Mouse (Mus musculus) layer of hippocampus, adult 8-10 months (tissue): ENCODE measurements around the gene Rnf43. TPM values are rescaled to one million over a fixed set of nuclear protein-coding genes. Genes with fewer than 3 reads are reported as not detected.
A peak's percentile ranks its signal among the peaks of the same experiment; 100 is the strongest.

Experiments
- DNase-seq, 2 experiments: peaks; one replicate each; pipeline ENCODE4 v3.0.0; 2022; ENCODE audit warnings: low spot score in 2 of 2
- total RNA-seq, 4 experiments: library from RNA; stranded (reverse); gene quantifications; 2 replicates each; pipeline ENCODE4 v1.2.4; 2022

The Rnf43 gene
- total RNA-seq, 4 experiments from 2014 or later = 2.5 to 5.7 (median 3.6) TPM

DNA sequence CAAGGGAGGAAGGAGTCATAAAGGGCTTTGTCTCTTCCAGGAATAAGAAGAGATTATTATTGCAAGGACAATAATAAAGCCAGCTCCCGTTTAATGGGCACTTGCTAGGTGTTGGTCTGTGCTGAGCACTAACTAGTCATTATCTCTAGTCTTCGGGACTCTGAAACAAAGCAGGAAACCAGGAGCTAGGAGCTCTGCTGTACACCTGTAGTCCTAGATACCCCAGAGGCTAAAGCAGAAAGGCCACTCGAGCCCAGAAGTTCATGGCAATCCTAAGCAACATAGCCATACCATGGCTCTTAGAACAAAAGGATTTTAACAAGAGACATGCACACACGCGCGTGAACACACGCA is 47.7 kb downstream of the Rnf43 start:
- no peak for DNase-seq

DNA sequence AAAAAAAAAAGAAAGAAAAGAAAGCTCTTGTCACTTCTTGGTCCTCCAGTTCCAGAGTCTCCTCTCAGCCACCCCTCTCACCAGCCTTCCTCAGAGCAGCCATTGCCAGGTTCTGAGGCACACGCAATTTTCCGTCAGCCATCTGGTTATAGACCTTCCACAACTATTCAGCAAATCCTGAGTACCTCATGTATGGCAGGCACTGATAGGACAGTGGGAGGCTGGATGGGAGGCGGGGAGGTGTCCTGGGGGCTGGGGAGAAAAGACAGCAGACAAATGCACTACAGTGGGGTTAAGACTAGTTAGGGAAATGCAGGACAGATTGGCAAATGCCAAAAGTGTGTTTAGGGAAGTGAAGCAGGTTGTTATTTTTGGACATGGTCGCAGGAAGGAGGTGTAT is 49.7 kb downstream of the Rnf43 start:
- DNase-seq = no peak

DNA sequence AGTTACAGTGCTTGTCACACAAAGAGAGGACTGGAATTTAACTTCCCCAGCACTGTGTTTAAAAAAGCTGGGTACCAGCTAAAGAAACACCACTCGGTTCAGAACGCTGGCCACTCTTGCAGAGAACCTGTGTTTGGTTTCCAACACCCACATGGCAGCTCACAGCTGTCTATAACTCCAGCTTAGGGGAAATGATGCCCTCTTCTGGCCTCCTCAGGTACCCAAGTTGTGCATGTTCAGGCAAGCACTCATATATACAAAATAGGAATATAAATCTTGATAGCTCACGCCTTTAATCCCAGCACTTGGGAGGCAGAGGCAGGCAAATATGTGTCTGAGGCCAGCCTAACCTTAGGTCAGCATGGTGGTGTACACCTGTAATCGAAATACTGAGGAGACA is 53.5 kb downstream of the Rnf43 start:
- DNase-seq = no peak

DNA sequence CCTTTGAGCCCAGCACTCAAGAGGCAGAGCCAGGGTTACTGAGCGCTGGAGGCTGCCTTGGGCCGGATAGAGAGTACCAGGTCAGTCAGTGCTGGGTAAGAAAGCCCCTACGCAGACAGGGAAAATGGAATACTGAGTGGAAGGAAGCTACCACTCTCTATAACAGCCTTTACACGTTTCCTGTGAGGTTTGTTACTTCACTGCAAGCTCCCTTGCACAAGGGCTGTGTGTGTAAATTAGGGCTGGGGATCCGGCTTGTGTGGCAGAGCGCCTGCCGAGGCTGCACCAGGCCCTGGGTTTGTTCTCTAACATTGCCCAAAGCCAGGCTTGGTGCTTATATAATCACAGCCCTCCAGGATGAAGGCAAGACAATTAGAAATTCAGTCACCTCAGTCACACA is 57.0 kb downstream of the Rnf43 start:
- DNase-seq = no peak

DNA sequence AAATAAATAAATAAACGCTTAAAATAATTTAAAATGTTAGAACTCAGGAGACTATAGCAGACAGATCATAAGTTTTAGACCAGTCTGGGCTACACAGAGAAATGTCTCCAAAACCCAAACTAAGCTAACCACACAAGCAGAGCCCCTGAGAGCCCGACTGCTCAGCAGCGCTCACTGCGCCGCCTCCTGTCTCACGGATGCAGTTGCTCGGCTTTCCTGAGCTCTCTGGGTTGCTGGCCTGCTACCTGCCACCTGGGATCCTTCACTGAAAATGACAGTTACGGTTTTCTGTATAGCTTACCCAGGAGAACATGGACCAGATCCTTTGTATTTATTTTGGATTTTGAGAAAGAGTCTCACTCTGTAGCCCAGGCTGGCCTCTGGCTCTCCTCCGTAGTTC is 57.8 kb downstream of the Rnf43 start:
- DNase-seq = no peak

DNA sequence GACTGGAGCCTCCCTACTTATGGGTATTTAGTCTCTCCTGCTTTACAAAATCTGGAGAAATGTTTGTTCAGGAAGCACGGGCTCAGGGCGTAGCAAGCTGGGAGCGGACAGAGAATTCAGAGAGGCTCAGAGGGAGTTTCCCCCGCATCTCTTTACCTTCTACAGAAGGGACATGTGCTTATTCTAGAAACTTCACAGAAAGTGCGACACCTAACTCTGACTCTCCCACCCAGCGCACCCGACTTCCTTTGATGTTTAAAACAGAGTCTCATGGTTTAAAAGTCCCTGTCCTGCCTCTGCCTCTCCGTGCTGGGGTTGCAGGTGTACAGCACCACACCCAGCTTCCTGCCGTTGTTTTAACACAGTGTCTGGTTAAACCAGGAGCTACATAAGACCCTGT is 58.3 kb downstream of the Rnf43 start:
- DNase-seq = no peak

DNA sequence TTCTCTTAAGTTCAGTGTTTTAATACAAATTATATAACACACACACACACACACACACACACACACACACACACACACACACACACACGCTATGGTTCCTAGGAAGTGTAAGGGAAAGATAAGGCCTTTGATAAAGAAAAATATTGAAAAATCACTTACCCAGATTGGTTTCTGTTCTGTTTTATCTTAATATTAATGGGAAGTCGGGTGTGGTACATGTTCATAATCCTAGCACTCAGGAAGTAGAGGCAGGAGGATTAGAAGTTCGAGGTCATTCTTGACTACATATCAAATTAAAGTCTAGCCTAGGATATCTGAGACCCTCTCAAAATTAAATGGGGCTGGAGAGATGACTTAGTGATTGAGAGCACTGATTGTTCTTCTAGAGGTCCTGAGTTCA is 59.6 kb downstream of the Rnf43 start:
- no peak for DNase-seq

DNA sequence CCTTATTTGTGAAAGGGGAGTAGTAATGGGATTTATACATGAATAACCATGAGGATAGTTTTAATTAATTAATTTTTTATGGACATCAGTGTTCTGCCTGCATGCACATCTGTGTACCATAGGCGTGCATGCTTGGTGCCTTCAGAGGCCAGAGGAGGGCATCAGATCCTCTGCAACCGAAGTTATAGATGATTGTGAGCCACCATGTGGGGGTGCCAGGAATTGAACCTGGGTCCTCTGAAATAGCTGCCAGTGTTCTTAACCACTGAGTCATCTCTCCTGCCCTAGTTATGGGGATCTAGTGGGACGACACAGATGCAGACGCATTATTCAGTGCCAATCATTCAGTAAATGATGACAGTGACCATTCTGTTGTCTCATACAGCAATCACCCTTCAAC is 60.4 kb downstream of the Rnf43 start:
- DNase-seq = no peak

DNA sequence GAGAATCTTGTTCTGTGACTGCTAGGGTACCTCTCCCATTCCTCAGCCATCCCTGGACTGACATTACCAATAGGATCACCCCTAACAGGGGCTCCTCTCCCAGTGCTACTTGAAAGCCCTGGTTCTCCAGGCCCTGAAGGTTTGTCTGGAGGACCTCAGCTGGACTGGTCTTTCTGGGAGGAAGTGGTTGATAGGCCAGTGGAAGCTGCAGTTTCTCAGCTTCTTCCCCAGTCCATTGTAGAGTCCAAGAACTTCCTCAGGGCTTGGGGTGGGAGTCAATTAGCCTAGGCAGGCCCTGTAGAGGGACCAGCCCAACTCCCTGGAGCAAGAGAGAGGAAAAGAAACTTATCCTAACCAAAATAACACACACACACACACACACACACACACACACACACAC is 63.0 kb downstream of the Rnf43 start:
- no peak for DNase-seq

DNA sequence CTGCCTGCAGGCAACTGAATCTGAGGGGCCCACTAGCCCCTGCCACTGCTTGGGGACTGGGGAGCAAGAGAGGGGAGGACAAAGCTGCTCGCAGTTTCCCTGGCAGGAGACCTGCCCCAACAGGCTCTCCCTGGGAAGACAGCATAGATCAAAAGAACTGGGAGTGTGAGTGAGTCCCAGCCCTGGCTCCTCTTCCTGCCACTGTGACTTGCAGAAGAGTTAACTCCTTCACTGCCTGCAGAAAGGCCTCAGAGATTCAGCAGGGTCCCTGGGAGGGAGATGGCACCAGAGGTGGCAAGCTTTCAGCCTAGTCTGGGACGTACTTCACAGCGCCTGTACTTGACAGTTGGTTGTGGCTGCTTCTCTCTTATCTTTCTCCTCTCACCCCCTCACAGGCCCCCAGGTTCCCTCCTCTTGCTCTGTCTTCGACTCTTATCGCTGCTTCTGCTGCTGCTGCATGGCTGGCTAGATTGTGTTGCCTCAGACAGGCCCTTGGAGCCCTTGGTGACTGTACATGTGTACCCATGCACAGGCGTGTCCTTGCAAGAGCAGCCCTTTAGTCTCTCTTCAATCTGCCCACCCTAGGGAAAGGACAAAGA is 63.5 kb downstream of the Rnf43 start:
- DNase-seq = no peak

DNA sequence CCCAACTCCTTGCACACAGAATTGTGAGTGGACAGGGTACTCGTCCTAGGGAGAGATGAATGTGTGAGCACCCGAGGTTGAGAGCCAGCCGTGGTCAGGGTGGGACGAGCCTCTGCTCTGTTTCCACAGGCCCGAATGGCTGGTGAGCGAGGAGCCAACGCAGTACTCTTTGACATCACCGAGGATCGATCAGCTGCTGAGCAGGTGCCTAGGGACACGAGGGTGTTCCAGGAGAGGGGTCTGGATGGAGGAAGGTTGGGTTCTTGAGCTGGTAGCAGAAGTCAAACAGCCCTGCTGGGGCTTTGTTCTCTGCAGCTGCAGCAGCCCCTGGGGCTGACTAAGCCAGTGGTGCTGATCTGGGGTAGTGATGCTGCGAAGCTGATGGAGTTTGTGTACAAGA is 64.5 kb downstream of the Rnf43 start:
- DNase-seq = no peak

DNA sequence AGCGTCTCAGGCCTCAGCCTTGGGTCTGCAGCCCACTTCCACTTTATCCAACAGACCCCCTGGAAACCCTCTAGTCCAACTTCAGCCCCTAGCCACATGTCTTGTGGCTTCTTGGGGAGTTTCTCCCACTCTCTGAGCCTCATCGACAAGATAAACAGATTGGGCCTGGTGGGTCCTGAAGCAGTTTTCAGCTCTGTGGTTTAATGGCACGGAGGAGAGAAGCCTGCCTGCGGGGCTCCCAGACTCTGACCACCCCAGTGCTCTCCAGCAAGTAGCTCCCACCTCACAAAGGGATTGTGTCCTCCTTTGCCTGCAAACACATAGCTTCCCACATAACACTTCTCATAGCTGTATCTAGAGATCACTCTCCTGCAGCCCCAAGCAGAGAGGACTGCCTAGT is 64.9 kb downstream of the Rnf43 start:
- DNase-seq = no peak

DNA sequence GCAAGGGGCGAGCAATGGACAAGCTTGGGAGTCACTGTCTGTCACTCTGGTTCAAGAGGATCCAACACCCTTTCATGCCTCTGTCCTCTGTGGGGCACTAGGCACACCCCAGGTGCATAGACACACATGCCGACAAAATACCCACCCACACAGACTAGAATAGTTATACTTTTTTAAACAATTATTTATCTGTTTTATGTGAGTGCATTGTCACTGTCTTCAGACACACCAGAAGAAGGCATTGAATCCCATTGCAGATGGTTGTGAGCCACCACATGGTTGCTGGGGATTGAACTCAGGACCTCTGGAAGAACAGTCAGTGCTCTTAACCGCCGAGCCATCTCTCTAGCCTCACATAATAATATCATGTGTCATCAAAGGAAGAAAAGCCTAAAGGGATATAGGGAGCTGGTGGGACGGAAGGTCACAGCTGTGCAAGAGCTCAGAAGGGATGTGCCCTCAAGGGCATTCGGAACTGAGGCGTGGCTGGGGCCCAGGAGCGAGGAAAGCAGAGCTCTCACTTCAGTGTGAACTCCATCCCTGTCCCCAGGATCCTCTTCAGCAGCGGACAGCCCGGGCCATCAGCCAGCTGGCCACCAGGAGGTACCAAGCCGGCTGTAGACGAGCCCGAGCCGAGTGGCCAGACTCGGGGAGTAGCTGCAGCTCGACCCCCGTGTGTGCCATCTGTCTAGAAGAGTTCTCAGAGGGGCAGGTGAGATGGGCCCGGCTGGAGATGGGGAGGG is 66.5 kb downstream of the Rnf43 start:
- DNase-seq = no peak

DNA sequence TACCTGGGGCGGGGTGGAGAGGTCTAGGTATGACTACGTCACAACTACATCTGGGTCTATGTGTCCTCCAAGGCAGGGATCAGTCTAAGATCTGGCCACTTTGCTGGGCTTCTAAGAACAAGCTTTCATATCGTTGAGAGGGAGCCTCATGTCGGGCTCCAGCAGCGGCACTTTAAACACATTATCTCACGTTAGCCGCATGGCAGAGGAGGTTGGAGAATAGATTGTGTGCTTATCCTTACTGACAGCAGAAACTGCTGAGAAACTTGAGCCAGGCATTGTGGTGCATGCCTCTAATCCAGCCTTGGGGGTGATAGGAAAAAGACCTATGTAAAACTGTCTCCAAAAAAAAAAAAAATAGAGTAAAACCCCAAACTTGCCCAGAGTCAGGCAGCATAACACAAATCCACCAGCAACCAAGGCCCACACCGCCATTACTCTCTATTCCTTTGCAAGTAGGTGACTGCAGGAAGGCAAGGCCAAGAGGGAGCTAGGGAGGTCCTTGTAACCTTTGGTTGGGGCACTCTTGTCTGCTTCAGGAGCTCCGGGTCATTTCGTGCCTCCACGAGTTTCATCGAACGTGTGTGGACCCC is 67.2 kb downstream of the Rnf43 start:
- no peak for DNase-seq

DNA sequence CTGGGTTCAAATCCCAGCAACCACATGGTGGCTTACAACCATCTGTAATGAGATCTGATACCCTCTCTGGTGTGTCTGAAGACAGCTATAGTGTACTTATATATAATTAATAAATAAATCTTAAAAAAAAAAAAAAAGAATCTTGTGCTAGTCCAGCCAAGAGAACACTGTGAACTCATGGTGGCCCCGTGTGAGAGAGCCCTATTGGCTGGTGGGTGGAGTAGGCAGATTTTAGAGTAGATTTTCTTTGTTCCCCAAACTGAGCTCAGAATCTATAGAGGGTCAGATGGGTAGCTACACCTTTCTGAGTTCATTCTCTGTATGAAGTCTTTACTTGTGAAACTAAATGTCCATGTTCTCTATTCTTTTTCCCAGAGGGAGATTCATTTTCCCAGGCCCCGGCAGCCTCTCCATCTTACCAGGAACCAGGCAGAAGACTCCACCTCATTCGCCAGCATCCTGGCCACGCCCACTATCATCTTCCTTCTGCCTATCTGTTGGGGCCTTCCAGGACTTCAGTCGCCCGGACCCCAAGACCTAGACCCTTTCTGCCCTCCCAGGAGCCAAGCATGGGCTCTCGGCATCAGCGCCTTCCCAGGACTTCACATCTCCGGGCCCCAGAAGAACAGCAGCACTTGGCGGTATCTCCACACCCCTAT is 68.3 kb downstream of the Rnf43 start:
- no peak for DNase-seq

DNA sequence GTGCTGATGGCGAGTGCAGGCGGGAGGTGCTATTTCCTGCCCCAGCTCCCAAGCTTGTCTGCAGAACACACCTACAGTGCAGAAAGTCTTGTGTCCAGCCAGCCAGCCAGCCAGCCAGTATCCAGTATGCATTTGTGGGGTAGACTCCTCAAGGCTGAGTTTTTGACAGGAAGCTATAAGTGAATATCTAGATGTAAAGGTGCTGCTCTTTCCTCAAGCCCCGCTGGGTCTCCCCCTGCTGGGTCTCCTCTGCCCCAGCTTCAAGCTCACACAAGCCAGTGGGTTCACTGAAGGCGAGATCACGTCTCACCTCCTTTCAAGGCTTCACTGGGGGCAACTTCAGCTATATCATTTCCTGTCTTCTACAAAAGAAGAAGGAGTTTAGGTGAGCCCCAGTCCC is 71.8 kb downstream of the Rnf43 start:
- no peak for DNase-seq

DNA sequence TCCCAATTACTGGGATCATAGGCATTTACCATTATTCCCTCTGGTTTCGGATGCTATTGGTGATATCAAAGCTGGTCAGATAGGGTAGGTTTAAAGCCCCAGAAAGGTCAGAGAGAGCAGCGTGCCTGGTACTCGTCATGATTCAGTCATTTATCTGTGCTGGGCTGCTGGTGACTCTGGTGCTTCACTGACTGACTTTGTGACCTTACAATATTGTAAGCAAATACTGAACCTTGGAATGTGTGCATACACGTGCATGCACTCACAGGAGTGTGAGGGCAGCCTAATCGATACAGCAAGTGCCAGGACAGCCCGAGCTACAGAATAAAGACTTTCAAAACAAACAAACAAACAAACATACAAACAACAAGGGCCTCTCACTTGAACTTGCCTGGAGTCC is 73.2 kb downstream of the Rnf43 start:
- no peak for DNase-seq

DNA sequence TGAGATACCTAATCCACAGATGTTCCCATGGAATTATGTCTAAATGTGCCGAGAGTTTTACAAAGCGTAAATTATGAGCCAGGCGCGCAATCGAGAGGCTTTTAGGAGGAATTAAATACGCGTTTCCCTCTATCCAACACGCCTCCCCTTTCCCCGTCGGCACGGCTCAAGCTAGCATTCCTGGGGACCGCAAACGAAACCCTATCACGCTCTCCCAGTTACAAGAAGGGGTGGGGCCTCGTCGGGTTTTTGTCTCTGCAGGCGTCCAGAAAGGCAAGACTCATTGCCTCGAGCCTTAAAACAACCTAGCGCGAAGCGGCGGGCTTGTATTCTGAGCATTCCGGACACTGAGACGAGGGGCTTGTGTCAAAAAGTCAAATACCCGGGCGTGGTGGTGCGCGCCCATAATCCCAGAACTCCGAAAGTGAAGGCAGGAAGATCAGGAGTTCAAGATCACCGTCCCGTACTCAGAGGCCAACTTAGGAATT is 74.2 kb downstream of the Rnf43 start:
- peak in 1 of 2 experiments; percentile 36 for DNase-seq

DNA sequence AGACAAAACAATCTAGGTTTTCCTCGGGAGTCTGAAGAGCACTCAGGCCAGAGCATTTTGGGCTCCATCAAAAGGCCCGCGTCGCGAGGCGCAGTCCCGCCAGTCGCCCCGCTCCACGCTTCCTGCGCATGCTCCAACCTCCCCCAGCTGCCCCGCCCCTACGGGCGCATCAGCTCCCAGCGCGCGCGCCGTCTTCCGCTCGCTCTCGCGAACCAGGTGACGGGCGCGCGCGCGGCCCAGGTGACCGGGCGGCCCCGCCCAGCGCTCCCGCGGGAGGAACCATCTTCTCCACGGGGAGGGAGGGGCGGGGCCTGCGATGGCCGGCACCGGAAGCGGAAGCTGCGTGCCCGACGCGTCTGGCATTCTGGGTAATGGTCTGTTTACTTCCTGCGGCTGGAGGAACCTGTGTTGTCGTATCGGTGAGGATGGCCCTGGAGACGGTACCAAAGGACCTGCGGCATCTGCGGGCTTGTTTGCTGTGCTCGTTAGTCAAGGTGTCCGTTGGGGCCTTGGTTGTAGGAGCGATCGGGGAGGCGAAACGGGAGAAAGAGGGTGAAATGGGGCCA is 74.7 kb downstream of the Rnf43 start, which contains the start of gene Supt4a:
Gene Supt4a (plus strand): TSS at position 378 of the 566 bp plus-strand sequence.
- peak; percentile 85 to 88 for DNase-seq

DNA sequence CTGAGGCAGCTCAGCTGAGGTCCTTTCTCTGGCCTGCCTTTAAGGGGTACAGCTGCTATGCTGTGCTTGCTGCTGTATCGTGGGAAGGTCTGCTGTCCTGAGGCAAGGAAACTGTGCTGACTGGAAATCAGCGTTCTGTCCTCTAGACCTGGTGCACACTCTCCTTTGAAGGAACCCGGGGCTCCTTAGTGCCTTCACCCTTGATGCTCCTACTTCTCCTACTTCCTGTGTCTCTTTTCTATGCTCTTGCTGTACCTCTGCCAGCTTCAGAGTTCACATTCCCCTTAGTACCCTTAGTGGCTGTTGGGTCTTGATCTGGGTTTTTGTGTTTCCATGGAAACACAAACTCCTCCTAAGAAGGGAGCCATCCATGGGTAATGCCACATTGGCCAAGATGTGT is 81.2 kb downstream of the Rnf43 start:
- DNase-seq = no peak

DNA sequence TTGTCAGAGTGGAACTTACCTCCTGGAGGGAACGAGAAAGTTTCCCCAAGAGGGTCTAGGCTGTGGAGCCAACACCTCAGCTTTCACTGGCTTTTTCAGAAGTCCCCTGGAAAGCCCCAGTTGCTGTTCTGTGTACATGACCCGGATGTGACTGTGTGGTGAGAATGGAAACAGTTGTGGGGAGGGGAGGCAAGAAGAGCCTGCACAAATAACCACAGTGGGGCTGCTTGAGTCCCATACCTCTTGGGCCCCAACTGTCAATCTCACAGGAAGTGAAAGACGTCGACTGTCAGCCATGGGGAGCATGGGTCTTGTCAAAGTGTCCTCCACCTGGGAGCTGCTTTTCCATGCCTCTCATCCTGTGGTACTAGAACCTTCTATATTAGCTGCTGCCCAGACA is 82.4 kb downstream of the Rnf43 start:
- DNase-seq = no peak
